Mouse (Mus musculus) kidney, embryonic 15.5 days (tissue): ENCODE data around the gene Atp6v1a. TPM values are rescaled to one million over a fixed set of nuclear protein-coding genes. Genes with fewer than 3 reads are reported as not detected.

Source experiments
- ATAC-seq: fragments of 200-750 bp; cut with Nextera tagmentation; replicated peaks from 2 replicates; pipeline ENCODE4 v1.8.0; 2017; ENCODE audit warnings: moderate TSS enrichment; ENCODE audit not compliant: low FRiP score
- H3K27ac ChIP-seq: fragments of 300-500 bp; sonication (generic); 2 replicates; pipeline ENCODE4 v1.5.1; 2015; ENCODE audit warnings: mild to moderate bottlenecking, inconsistent platforms
- H3K27me3 ChIP-seq: fragments of 300-500 bp; sonication (generic); 2 replicates; pipeline ENCODE4 v1.6.1; 2015; ENCODE audit warnings: inconsistent platforms
- H3K36me3 ChIP-seq: fragments of 300-500 bp; sonication (generic); 2 replicates; pipeline ENCODE4 v1.6.1; 2015; ENCODE audit warnings: inconsistent platforms
- H3K4me1 ChIP-seq: fragments of 300-500 bp; sonication (generic); 2 replicates; pipeline ENCODE4 v1.6.1; 2015; ENCODE audit warnings: inconsistent platforms
- H3K4me2 ChIP-seq: fragments of 300-500 bp; sonication (generic); 2 replicates; pipeline ENCODE4 v1.6.1; 2015; ENCODE audit warnings: moderate library complexity, mild to moderate bottlenecking, inconsistent platforms
- H3K4me3 ChIP-seq: fragments of 300-500 bp; sonication (generic); replicated peaks from 2 replicates; pipeline ENCODE4 v1.5.1; 2015; ENCODE audit warnings: mild to moderate bottlenecking, inconsistent platforms
- H3K9ac ChIP-seq: fragments of 300-500 bp; sonication (generic); 2 replicates; pipeline ENCODE4 v1.6.1; 2015; ENCODE audit warnings: mild to moderate bottlenecking, inconsistent platforms
- H3K9me3 ChIP-seq: fragments of 300-500 bp; sonication (generic); replicated peaks from 2 replicates; pipeline ENCODE4 v1.6.1; 2016; ENCODE audit warnings: inconsistent platforms
- WGBS: fragments of 180-500 bp; shearing (Covaris S2); methylation state at CpG from one replicate; pipeline ENCODE4 v1.1.7; 2015; ENCODE audit warnings: mixed read lengths; 5-methylcytosine and 5-hydroxymethylcytosine counted together
- polyA plus RNA-seq: library from polyadenylated mRNA; unstranded; fragments of >200 nt; fragmentation: Nextera tagmentation; extraction: Ambion mirVana; gene quantifications from 2 replicates; pipeline ENCODE4 v1.2.1, GENCODE M21; 2015

The Atp6v1a gene
- polyA plus RNA-seq, 1 experiment from 2014 or later, result 77.5 TPM

DNA sequence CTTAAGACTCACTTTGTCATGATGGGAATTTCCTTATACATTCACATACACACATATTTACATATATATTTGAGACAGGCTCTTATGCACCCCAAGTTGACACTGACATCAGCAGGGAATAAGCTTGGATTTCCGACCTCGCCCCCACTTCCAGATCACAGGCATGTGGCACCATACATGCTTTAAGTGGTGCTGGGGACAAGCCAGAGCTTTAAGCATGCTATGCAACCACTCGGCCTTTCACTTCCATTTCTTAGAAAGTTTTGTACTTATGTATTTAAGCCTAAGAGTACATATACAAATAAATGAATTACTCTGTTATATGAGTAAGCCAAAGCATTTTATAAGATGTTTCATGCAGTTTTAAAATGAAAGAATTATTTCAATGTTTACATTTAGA lies 6.3 kb downstream of the Atp6v1a start:
- ATAC-seq, result no peak
- Histone ChIP-seq H3K9ac (no peak overlapping the region), H3K4me3 (no peak overlapping the region), H3K4me2 (no peak overlapping the region), H3K27ac (no peak overlapping the region), H3K36me3 (no peaks in the 10 kb centered on the region), H3K9me3 (no peaks in the 10 kb centered on the region), H3K27me3 (no peaks in the 10 kb centered on the region), H3K4me1 (peaks cover 9% of the 10 kb centered on the region)
- 81% methylated on average over 3 of the region's 3 CpGs for WGBS

DNA sequence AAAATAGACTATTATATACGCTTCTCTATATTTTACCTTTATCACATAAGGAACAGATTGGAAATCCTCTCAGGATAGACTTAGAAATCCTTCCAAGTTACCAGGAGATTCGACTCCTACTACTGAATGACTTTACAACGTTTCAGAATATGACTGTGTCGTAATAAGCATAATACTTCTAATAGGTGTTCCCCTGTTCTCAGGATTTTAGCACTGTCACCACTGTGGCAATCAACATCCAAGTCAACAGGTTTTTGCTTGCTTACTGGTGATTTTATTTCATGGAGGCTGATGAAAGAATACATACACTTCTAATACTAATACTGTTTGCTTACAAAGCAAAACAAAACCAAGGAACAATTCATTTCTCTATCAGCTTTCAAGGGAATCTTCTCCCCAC lies 7.2 kb downstream of the Atp6v1a start:
- Histone ChIP-seq H3K4me2 (no peak overlapping the region), H3K9ac (no peak overlapping the region), H3K4me3 (no peak overlapping the region), H3K27me3 (no peaks in the 10 kb centered on the region), H3K9me3 (no peaks in the 10 kb centered on the region), H3K4me1 (no peaks in the 10 kb centered on the region; the same call in none of the 2 replicates), H3K27ac (no peak overlapping the region), H3K36me3 (no peaks in the 10 kb centered on the region)
- ATAC-seq, result no peak
- WGBS, result 84% methylated on average over 4 of the region's 4 CpGs

- ATAC-seq, result no peak
- no peaks in the 10 kb centered on the region for H3K27me3 ChIP-seq
Measured at GRCm38 (mm10) chr16:44126437-44126836, 13.1 kb downstream of the Atp6v1a start.

GRCm38 (mm10) chr16:44125436-44125835 lies 14.1 kb downstream of the Atp6v1a start:
- no peak overlapping the region for H3K9ac ChIP-seq
- H3K4me1 ChIP-seq, result 0 out of 2 replicates have a peak, but pooled peaks cover 3% of the 10 kb centered on the region
- 90% methylated on average over 2 of the region's 2 CpGs for WGBS
- no peak overlapping the region for H3K4me2 ChIP-seq
- no peaks in the 10 kb centered on the region for H3K36me3 ChIP-seq
- no peak for ATAC-seq
- H3K27ac ChIP-seq, result no peak overlapping the region
- H3K9me3 ChIP-seq, result no peaks in the 10 kb centered on the region
- no peak overlapping the region for H3K4me3 ChIP-seq
- no peaks in the 10 kb centered on the region for H3K27me3 ChIP-seq

More at GRCm38 (mm10) chr16:44126437-44126836, 13.1 kb downstream of the Atp6v1a start:
- no peaks in the 10 kb centered on the region for H3K36me3 ChIP-seq
- no peak overlapping the region for H3K4me2 ChIP-seq
- H3K27ac ChIP-seq, result no peak overlapping the region
- H3K9me3 ChIP-seq, result no peaks in the 10 kb centered on the region
- no peak overlapping the region for H3K4me3 ChIP-seq
- 0 out of 2 replicates have a peak, but pooled peaks cover 3% of the 10 kb centered on the region for H3K4me1 ChIP-seq
- H3K9ac ChIP-seq, result no peak overlapping the region
- 67% methylated on average over 4 of the region's 4 CpGs for WGBS

DNA sequence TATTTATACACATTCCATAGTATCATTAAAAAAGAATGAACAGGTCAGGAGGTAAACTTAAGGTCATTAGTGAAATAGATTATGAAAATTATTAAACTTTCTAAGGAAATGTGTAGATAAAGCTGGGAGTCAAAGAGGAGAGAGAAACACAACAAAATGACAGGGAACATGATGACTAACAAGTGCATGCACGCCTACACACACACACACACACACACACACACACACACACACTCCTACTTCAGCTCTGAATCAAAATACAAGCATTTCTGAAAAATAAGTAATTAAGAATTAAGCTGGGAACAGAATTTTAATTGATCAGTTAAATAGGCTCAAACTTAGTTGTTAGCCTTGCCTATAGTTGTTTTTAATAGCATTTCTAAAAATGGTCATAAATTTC lies 14.8 kb downstream of the Atp6v1a start:
- ATAC-seq, result no peak
- no peak overlapping the region for H3K9ac ChIP-seq
- WGBS, result 64% methylated on average over 1 of the region's 1 CpGs

GRCm38 (mm10) chr16:44123786-44124185 lies 15.7 kb downstream of the Atp6v1a start:
- Histone ChIP-seq H3K27me3 (no peaks in the 10 kb centered on the region), H3K9me3 (no peaks in the 10 kb centered on the region), H3K27ac (no peak overlapping the region), H3K36me3 (peaks cover under 1% of the 10 kb centered on the region; the same call in 1 of the 2 replicates), H3K9ac (no peak overlapping the region), H3K4me3 (no peak overlapping the region), H3K4me1 (0 out of 2 replicates have a peak, but pooled peaks cover 3% of the 10 kb centered on the region), H3K4me2 (no peak overlapping the region)
- whole genome bisulfite sequencing, result 83% methylated on average over 2 of the region's 2 CpGs
- no peak for ATAC-seq

More for the DNA sequence above, 14.8 kb downstream of the Atp6v1a start:
- H3K4me3 ChIP-seq, result no peak overlapping the region
- no peaks in the 10 kb centered on the region for H3K36me3 ChIP-seq
- H3K9me3 ChIP-seq, result no peaks in the 10 kb centered on the region
- no peak overlapping the region for H3K4me2 ChIP-seq
- no peaks in the 10 kb centered on the region for H3K27me3 ChIP-seq
- no peak overlapping the region for H3K27ac ChIP-seq
- 0 out of 2 replicates have a peak, but pooled peaks cover 3% of the 10 kb centered on the region for H3K4me1 ChIP-seq

- no peak overlapping the region for H3K4me3 ChIP-seq
- no peak for ATAC-seq
- 0 out of 2 replicates have a peak, but pooled peaks cover 3% of the 10 kb centered on the region for H3K4me1 ChIP-seq
- 63% methylated on average over 7 of the region's 7 CpGs for WGBS
- H3K9me3 ChIP-seq, result no peaks in the 10 kb centered on the region
- H3K9ac ChIP-seq, result no peak overlapping the region
- no peak overlapping the region for H3K27ac ChIP-seq
- H3K36me3 ChIP-seq, result peaks cover 5% of the 10 kb centered on the region
- no peak overlapping the region for H3K4me2 ChIP-seq
- H3K27me3 ChIP-seq, result no peaks in the 10 kb centered on the region
Measured at GRCm38 (mm10) chr16:44122982-44123725, 16.4 kb downstream of the Atp6v1a start.

- Histone ChIP-seq H3K9ac (no peak overlapping the region), H3K4me3 (no peak overlapping the region), H3K9me3 (no peaks in the 10 kb centered on the region), H3K27ac (no peak overlapping the region), H3K4me1 (0 out of 2 replicates have a peak, but pooled peaks cover 3% of the 10 kb centered on the region), H3K27me3 (no peaks in the 10 kb centered on the region), H3K4me2 (no peak overlapping the region), H3K36me3 (peaks cover 5% of the 10 kb centered on the region)
- WGBS, result 79% methylated on average over 6 of the region's 6 CpGs
- no peak for ATAC-seq
Measured at GRCm38 (mm10) chr16:44122574-44122973, 16.9 kb downstream of the Atp6v1a start.

DNA sequence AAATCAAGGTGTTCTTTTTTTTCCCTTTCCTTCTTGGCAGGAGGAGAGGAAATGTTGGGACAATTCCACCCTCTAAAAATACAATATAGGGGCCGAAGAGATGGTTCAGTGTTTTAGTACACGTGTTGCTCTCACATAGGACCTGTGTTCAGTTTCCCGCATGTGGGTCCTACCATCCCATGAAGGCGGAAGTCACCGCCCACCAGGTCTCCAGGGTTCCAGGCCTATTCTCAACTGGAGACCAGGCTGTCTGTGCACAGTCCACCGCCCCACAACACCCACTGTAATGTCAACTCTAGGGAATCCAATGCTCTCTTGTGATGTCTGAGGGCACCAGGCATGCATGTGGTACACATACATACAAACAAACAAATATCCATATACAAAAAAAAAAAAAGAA lies 17.4 kb downstream of the Atp6v1a start:
- H3K27me3 ChIP-seq, result no peaks in the 10 kb centered on the region

GRCm38 (mm10) chr16:44119753-44120501 lies 19.6 kb downstream of the Atp6v1a start:
- no peaks in the 10 kb centered on the region for H3K9me3 ChIP-seq
- 85% methylated on average over 7 of the region's 7 CpGs for WGBS
- peaks cover 20% of the 10 kb centered on the region for H3K36me3 ChIP-seq

More for the DNA sequence above, 17.4 kb downstream of the Atp6v1a start:
- 89% methylated on average over 6 of the region's 6 CpGs for WGBS
- H3K4me3 ChIP-seq, result no peak overlapping the region
- no peak overlapping the region for H3K9ac ChIP-seq
- ATAC-seq, result no peak
- no peaks in the 10 kb centered on the region for H3K9me3 ChIP-seq
- H3K4me2 ChIP-seq, result no peak overlapping the region
- H3K36me3 ChIP-seq, result peaks cover 5% of the 10 kb centered on the region
- no peak overlapping the region for H3K27ac ChIP-seq
- 0 out of 2 replicates have a peak, but pooled peaks cover 3% of the 10 kb centered on the region for H3K4me1 ChIP-seq

GRCm38 (mm10) chr16:44109002-44109401 lies 30.5 kb downstream of the Atp6v1a start:
- no peaks in the 10 kb centered on the region for H3K4me1 ChIP-seq
- H3K27ac ChIP-seq, result no peak overlapping the region
- no peak overlapping the region for H3K4me2 ChIP-seq
- no peak for ATAC-seq
- H3K27me3 ChIP-seq, result no peaks in the 10 kb centered on the region
- peaks cover 68% of the 10 kb centered on the region for H3K36me3 ChIP-seq
- no peak overlapping the region for H3K4me3 ChIP-seq
- no peaks in the 10 kb centered on the region for H3K9me3 ChIP-seq
- WGBS, result 67% methylated on average over 4 of the region's 4 CpGs
- no peak overlapping the region for H3K9ac ChIP-seq

More at GRCm38 (mm10) chr16:44119753-44120501, 19.6 kb downstream of the Atp6v1a start:
- ATAC-seq, result no peak
- no peaks in the 10 kb centered on the region for H3K4me1 ChIP-seq
- no peak overlapping the region for H3K4me2 ChIP-seq
- no peak overlapping the region for H3K9ac ChIP-seq
- no peaks in the 10 kb centered on the region for H3K27me3 ChIP-seq
- no peak overlapping the region for H3K4me3 ChIP-seq
- H3K27ac ChIP-seq, result no peak overlapping the region

- Histone ChIP-seq H3K4me3 (no peak overlapping the region), H3K9me3 (no peaks in the 10 kb centered on the region), H3K27ac (no peak overlapping the region), H3K36me3 (peaks cover 82% of the 10 kb centered on the region), H3K27me3 (no peaks in the 10 kb centered on the region), H3K9ac (no peak overlapping the region), H3K4me2 (no peak overlapping the region), H3K4me1 (no peaks in the 10 kb centered on the region)
- 90% methylated on average over 2 of the region's 2 CpGs for WGBS
- ATAC-seq, result no peak
Measured at GRCm38 (mm10) chr16:44105211-44105610, 34.3 kb downstream of the Atp6v1a start.
